Mouse (Mus musculus) erythroblast, embryonic 14.5 days (primary cell): Measurements from ENCODE around the gene Cyp4v3. TPM values are rescaled to one million over a fixed set of nuclear protein-coding genes. Genes with fewer than 3 reads are reported as not detected.
"Not testable (repeated sequence)": the region's sequence is repeated elsewhere in the genome, so short reads cannot be mapped to it uniquely, and the experiment has no call there.

Experiments used
- H3K27me3 ChIP-seq: 2 replicates; pipeline ENCODE4 v1.6.1; 2012; ENCODE audit warnings: inconsistent platforms; ENCODE audit not compliant: control insufficient read depth
- H3K36me3 ChIP-seq: 2 replicates; pipeline ENCODE4 v1.6.1; 2012; ENCODE audit warnings: mild to moderate bottlenecking, inconsistent platforms; ENCODE audit not compliant: control insufficient read depth
- H3K4me1 ChIP-seq: 2 replicates; pipeline ENCODE4 v1.6.1; 2012; ENCODE audit warnings: inconsistent platforms; ENCODE audit not compliant: control insufficient read depth
- H3K4me3 ChIP-seq: replicated peaks from 2 replicates; pipeline ENCODE3; 2012; ENCODE audit warnings: moderate library complexity, mild to moderate bottlenecking, inconsistent platforms
- H3K9me3 ChIP-seq: 2 replicates; pipeline ENCODE4 v1.6.1; 2012; ENCODE audit warnings: low read length, inconsistent platforms, mixed read lengths; ENCODE audit not compliant: control insufficient read depth
- GATA1 ChIP-seq: IDR thresholded peaks from 2 replicates; pipeline ENCODE4 v1.6.1; 2012; ENCODE audit warnings: low read length, inconsistent platforms, mixed read lengths
- TAL1 ChIP-seq: IDR thresholded peaks from 3 replicates; pipeline ENCODE4 v1.6.1; 2012; ENCODE audit warnings: low read length, inconsistent platforms, mixed read lengths
- polyA plus RNA-seq: library from polyadenylated mRNA; stranded (reverse); fragments of >175 nt; gene quantifications from 2 replicates; pipeline ENCODE4 v1.2.3, GENCODE M21; 2012

Gene Cyp4v3
- polyA plus RNA-seq, 1 experiment = not detected

GRCm38 (mm10) chr8:45358132-45358918 lies 25.3 kb upstream of the Cyp4v3 start:
- no peaks in the 10 kb centered on the region for H3K9me3 ChIP-seq
- H3K36me3 ChIP-seq = no peaks in the 10 kb centered on the region; the same call in 1 of the 2 replicates
- H3K4me3 ChIP-seq = peak overlapping the region; percentile 50
- peaks cover 2% of the 10 kb centered on the region for H3K27me3 ChIP-seq
- no peaks in the 10 kb centered on the region for H3K4me1 ChIP-seq
- no peak for TF ChIP-seq TAL1

- no peak for TF ChIP-seq GATA1
- no peak for TF ChIP-seq TAL1
- Histone ChIP-seq H3K36me3 (no peaks in the 10 kb centered on the region; the same call in 1 of the 2 replicates), H3K9me3 (no peaks in the 10 kb centered on the region), H3K4me3 (no peak overlapping the region), H3K27me3 (peaks cover 2% of the 10 kb centered on the region), H3K4me1 (no peaks in the 10 kb centered on the region)
These were observed 22.8 kb upstream of the Cyp4v3 start for GRCm38 (mm10) chr8:45355809-45356208.

GRCm38 (mm10) chr8:45345031-45345430 lies 12.0 kb upstream of the Cyp4v3 start:
- H3K4me1 ChIP-seq = no peaks in the 10 kb centered on the region
- H3K36me3 ChIP-seq = no peaks in the 10 kb centered on the region; the same call in 1 of the 2 replicates
- H3K9me3 ChIP-seq = peaks cover 3% of the 10 kb centered on the region; the same call in 1 of the 2 replicates
- no peaks in the 10 kb centered on the region for H3K27me3 ChIP-seq
- H3K4me3 ChIP-seq = no peak overlapping the region
- no peak for TF ChIP-seq TAL1
- TF ChIP-seq GATA1 = no peak

- Histone ChIP-seq H3K9me3 (peaks cover 3% of the 10 kb centered on the region; the same call in 1 of the 2 replicates), H3K4me3 (no peak overlapping the region), H3K36me3 (no peaks in the 10 kb centered on the region; the same call in 1 of the 2 replicates), H3K27me3 (no peaks in the 10 kb centered on the region), H3K4me1 (no peaks in the 10 kb centered on the region)
- no peak for TF ChIP-seq GATA1
- no peak for TF ChIP-seq TAL1
These were observed 11.3 kb upstream of the Cyp4v3 start for GRCm38 (mm10) chr8:45344298-45344697.

GRCm38 (mm10) chr8:45341630-45342628 lies 8.9 kb upstream of the Cyp4v3 start:
- Histone ChIP-seq H3K27me3 (no peaks in the 10 kb centered on the region), H3K36me3 (no peaks in the 10 kb centered on the region), H3K4me1 (no peaks in the 10 kb centered on the region), H3K4me3 (no peak overlapping the region), H3K9me3 (no peaks in the 10 kb centered on the region)
- no peak for TF ChIP-seq GATA1

- Histone ChIP-seq H3K4me1 (no peaks in the 10 kb centered on the region), H3K36me3 (no peaks in the 10 kb centered on the region), H3K9me3 (no peaks in the 10 kb centered on the region), H3K27me3 (peaks cover 6% of the 10 kb centered on the region), H3K4me3 (peak overlapping the region; percentile 55)
- no peak for TF ChIP-seq TAL1
- no peak for TF ChIP-seq GATA1
These were observed 477 bp upstream of the Cyp4v3 start for GRCm38 (mm10) chr8:45333493-45333892.

- Histone ChIP-seq H3K4me1 (no peaks in the 10 kb centered on the region), H3K9me3 (no peaks in the 10 kb centered on the region), H3K36me3 (no peaks in the 10 kb centered on the region), H3K27me3 (peaks cover 6% of the 10 kb centered on the region), H3K4me3 (no peak overlapping the region)
- TF ChIP-seq GATA1 = no peak
- no peak for TF ChIP-seq TAL1
These were observed 2.2 kb downstream of the Cyp4v3 start for GRCm38 (mm10) chr8:45330856-45331255.

- TF ChIP-seq TAL1 (no peak), GATA1 (no peak)
- Histone ChIP-seq H3K9me3 (no peaks in the 10 kb centered on the region), H3K4me3 (no peak overlapping the region), H3K36me3 (no peaks in the 10 kb centered on the region), H3K4me1 (no peaks in the 10 kb centered on the region), H3K27me3 (peaks cover 6% of the 10 kb centered on the region)
These were observed 3.6 kb downstream of the Cyp4v3 start for GRCm38 (mm10) chr8:45329206-45329980.

GRCm38 (mm10) chr8:45327076-45327475 lies 5.9 kb downstream of the Cyp4v3 start:
- H3K4me1 ChIP-seq, H3K36me3 ChIP-seq, H3K9me3 ChIP-seq, H3K27me3 ChIP-seq, H3K4me3 ChIP-seq: not testable (repeated sequence)
